Mouse (Mus musculus) bone marrow, adult 2 months (tissue): ENCODE data around the gene Sez6l. TPM values are rescaled to one million over a fixed set of nuclear protein-coding genes. Genes with fewer than 3 reads are reported as not detected.

Experiments
- H3K27ac ChIP-seq: fragments of 200-500 bp; 2 replicates; pipeline ENCODE4 v1.5.1; 2012; ENCODE audit warnings: low read depth, mild to moderate bottlenecking, control low read depth, inconsistent platforms, low read length; ENCODE audit not compliant: control insufficient read depth, poor library complexity, insufficient read depth
- H3K4me1 ChIP-seq: fragments of 200-500 bp; 2 replicates; pipeline ENCODE4 v1.6.1; 2011; ENCODE audit warnings: low read length; ENCODE audit not compliant: control insufficient read depth, insufficient read depth
- H3K4me3 ChIP-seq: fragments of 200-500 bp; replicated peaks from 2 replicates; pipeline ENCODE3; 2011; ENCODE audit warnings: mild to moderate bottlenecking, low read depth, low read length, control low read depth; ENCODE audit not compliant: control insufficient read depth
- CTCF ChIP-seq: fragments of 200-500 bp; IDR thresholded peaks from 2 replicates; pipeline ENCODE4 v1.5.1; 2011; ENCODE audit warnings: low read length, control low read depth; ENCODE audit not compliant: control insufficient read depth, insufficient read depth
- POLR2A ChIP-seq: fragments of 200-500 bp; IDR thresholded peaks from 2 replicates; pipeline ENCODE4 v1.6.1; 2011; ENCODE audit warnings: low read depth, mild to moderate bottlenecking, control low read depth, low read length, borderline replicate concordance; ENCODE audit not compliant: control insufficient read depth
- WGBS: fragments of 180-500 bp; shearing (Covaris S2); methylation state at CpG from one replicate; pipeline ENCODE4 v1.1.7; 2018; 5-methylcytosine and 5-hydroxymethylcytosine counted together
- polyA plus RNA-seq: library from polyadenylated mRNA; stranded (reverse); fragments of >200 nt; gene quantifications from 2 replicates; pipeline ENCODE4 v1.2.4, GENCODE M21; 2011; ENCODE audit warnings: low replicate concordance; ENCODE audit not compliant: missing spikeins, insufficient read depth, insufficient read length

The Sez6l gene
- polyA plus RNA-seq, 1 experiment = not detected

DNA sequence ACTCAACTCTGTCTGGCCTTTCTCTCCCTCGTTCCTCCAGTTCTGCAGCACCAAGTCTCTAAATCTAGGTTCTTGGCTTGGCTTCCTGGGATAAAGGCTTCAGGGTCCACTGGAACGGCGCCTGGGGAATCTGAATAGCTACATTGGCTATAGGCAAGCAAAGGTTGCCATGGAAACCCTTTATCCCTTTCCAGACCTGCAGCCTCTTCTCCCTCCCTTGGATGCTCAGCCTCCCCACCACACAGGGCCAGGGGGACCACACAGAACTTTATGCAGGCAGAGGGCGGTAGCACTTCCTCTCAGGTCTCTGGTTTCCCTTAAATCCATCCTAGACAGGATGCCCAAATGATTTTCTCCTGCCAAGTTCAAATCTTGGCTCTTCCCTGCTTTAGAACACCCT is 71.4 kb downstream of the Sez6l start:
- Histone ChIP-seq H3K4me1 (no peaks in the 10 kb centered on the region), H3K27ac (no peak overlapping the region), H3K4me3 (no peak overlapping the region)
- TF ChIP-seq CTCF (no peak), POLR2A (no peak)
- 65% methylated on average over 4 of the region's 4 CpGs for WGBS

DNA sequence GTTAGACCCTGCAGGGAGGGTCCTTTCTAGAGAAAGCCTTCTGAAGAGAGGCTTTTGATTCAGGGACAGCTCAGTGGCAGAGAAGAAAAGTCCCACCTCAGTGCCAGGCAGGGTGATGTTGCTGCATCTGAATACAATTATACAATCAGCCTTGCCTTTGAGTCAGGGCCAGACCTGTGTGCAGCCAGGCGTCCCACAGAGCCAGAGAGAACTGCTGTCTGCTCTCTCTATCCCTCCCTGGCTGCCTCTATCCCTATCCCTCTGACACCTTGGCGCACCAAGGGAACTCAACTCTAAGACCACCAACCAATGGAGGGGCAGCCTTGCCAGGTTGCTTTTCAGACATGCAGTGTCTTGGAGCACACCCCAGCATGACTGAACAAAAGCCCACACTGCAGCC is 75.6 kb downstream of the Sez6l start:
- Histone ChIP-seq H3K4me3 (no peak overlapping the region), H3K4me1 (no peaks in the 10 kb centered on the region), H3K27ac (no peak overlapping the region)
- WGBS = 77% methylated on average over 2 of the region's 2 CpGs
- no peak for TF ChIP-seq POLR2A
- TF ChIP-seq CTCF = no peak

DNA sequence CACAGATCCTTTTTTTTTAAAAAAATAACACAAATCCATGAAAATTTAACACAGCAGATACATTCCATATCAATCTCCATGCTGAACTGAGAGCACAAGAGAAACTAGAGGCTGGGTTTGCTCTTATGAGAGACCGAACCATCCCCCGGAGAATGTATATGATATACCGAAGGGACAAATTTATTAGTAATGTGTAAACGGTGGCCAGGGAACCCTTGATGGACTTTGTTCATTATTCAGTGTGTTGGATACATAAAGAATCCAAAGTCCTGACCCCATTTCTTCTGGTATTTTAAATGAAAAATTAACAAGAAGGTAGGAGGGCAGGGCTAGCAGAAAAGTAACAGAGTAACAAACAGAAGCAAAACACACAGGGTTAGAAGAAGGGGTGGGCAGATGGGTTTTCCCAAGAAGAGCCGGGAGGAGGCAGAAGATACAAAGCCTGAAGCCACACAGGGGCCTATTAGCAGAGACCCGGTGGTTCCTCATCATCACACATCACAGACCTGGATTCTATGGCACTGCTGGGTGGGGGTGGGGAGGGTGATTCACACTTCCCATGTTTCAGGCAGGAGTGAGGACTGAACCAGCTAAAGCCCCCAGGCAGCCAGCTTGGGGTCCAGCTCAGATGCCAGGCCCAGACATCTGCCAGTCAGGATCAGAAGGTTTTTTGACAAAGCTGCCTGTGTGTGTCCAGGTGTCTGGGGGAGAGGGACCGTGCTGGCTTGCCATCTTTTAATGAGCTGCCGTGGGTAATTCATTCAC is 76.9 kb downstream of the Sez6l start:
- Histone ChIP-seq H3K27ac (no peak overlapping the region), H3K4me1 (no peaks in the 10 kb centered on the region), H3K4me3 (no peak overlapping the region)
- TF ChIP-seq POLR2A (no peak), CTCF (no peak)
- 69% methylated on average over 8 of the region's 8 CpGs for WGBS

DNA sequence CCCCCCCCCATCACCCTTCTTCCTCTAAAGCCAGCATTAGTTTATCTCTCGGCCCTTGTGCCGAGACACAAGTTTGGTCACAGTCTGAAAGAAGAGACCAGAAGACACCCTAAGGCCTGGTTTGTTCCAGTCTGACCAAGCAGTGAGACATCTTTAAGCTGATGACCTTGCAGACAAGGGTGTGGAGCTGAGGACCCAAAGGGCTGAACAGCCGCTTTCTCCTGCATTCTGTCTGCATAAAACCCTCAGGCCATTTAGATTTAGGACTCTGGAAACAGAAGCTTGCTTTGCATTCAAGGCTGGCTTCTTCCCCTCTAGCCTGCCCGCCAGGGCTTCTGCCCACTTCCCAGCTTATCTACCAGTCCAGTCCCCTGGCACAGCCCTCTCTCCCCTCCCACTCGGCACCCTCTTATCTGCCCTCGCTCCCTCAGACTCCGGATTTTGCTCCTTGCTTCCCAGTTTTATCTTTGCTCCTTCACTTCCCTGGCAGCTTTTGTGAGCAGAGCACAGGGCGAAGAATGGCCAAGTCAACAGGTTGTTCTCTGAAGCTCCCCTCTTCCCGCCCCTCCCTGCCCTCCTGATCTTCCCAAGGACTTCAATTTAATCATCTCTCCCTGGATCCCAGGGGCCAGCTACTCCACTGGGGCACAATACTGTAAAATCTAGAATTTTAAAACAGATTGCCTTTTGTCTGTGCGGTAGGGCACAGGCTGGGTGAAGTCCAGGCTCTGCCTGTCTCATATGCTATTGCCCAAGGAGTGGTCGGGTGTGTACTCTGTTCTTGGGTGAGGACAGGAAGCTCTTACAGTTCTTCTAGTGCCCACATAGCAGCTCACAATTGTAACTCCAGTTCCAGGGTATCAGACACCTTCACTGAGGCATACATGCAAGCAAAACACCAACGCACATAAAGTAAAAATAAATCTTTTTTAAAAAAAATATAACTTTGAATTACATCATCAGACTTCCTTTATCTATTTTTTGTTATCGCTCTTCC is 77.8 kb downstream of the Sez6l start:
- 67% methylated on average over 13 of the region's 13 CpGs for WGBS
- Histone ChIP-seq H3K4me3 (no peak overlapping the region), H3K4me1 (no peaks in the 10 kb centered on the region), H3K27ac (no peak overlapping the region)
- TF ChIP-seq CTCF (no peak), POLR2A (no peak)

DNA sequence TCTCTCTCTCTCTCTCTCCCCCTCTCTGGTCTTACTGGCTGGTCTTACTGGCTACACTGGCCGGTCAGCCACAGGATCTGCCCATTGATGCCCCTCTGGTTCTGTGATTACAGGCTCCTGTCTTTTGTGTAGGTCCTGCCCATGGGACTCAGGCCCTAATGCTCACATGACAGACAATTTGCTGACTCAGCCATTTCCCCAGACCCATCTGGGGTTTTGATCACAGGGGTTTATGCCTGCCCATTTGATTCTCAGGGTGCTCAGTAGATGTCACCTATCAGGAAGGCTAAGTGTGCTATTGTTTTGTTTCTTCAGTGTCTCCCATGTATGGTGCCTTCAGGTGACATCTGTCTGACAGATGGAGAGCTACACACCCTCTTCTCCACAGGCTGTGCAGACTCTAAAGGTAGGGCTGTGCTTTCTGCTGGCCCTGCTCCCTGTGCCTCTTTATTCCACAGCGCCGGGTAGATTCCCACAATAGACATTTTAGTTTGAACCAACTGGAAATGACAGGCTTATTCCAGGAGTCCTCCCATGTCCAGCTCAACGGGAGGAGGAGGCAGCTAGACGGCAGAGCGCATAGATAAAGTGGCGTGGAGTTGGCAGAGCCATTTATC is 80.1 kb downstream of the Sez6l start:
- no peak for TF ChIP-seq POLR2A
- no peak for TF ChIP-seq CTCF
- Histone ChIP-seq H3K4me1 (no peaks in the 10 kb centered on the region), H3K27ac (no peak overlapping the region), H3K4me3 (no peak overlapping the region)
- 84% methylated on average over 7 of the region's 7 CpGs for whole genome bisulfite sequencing

DNA sequence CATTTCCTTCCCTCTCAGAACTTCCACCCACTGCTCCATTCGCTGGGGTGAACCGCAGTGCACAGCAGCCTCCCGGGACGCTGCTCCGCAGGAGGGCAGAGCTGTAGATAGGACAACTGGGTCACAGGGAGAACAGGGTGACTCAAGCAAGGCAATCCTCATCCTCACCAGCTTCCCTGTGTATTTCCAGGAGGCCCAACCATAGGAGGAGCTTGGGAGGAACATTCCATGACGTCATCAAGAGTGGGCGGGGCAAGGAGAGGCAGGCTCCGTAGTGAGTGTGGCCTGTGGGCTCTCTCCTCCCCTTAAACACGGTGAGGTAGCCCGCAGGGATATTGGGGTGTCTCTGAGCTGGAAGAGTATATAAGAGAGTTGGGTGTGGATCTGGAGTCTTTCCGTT is 83.5 kb downstream of the Sez6l start:
- 39% methylated on average over 11 of the region's 11 CpGs for WGBS
- H3K4me3 ChIP-seq = no peak overlapping the region
- TF ChIP-seq CTCF = no peak
- no peak for TF ChIP-seq POLR2A

DNA sequence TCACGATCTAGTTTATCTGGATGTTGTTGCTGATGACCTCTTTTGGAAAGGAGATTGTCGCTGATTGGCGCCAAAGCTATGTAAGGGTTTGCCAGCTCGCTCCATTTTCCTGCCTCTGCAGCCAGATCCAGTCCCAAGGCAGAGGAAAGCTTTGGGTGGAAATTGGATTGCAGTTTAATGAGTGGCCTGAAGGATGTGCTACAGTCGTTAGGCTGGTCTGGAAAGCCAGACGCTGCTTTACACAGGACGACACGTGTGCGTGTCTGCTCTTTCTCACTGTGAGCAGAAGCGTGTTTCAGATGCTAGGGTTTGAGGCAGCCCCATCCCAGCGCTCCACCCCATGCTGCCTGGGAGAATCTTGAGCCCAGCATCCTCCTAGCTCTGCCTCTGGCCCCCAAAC is 85.5 kb downstream of the Sez6l start:
- WGBS = 52% methylated on average over 11 of the region's 11 CpGs
- H3K27ac ChIP-seq = no peak overlapping the region
- H3K4me3 ChIP-seq = no peak overlapping the region
- no peaks in the 10 kb centered on the region; the same call in 1 of the 2 replicates for H3K4me1 ChIP-seq
- TF ChIP-seq POLR2A (no peak), CTCF (no peak)

More for the DNA sequence above, 83.5 kb downstream of the Sez6l start:
- no peak overlapping the region for H3K27ac ChIP-seq
- H3K4me1 ChIP-seq = no peaks in the 10 kb centered on the region; the same call in 1 of the 2 replicates
